Mouse (Mus musculus) adrenal gland, adult 2 months (tissue): ENCODE data around the gene Apobec4. TPM values are rescaled to one million over a fixed set of nuclear protein-coding genes. Genes with fewer than 3 reads are reported as not detected.

ENCODE experiments used
- polyA plus RNA-seq: library from polyadenylated mRNA; depleted of rRNA; stranded (reverse); fragments of >200 nt; gene quantifications from 2 replicates; pipeline ENCODE4 v1.2.3, GENCODE M21; 2012; rRNA removed
- total RNA-seq, 2 experiments: library from RNA; stranded (reverse); gene quantifications; 2 replicates each; pipeline ENCODE4 v1.2.3; 2021

Gene Apobec4
- total and polyA plus RNA-seq, 3 experiments = not detected

Other genes with a start within 250 kb of the Apobec4 start
- gene Rgl1, start 15.8 kb downstream of the Apobec4 start, total RNA-seq = 10 to 100 TPM; 17.9 to 38.3 TPM
- 4.3 and 4.4 TPM in 2 replicates for gene Rgl1, start 15.8 kb downstream of the Apobec4 start, polyA plus RNA-seq
- gene Arpc5, start 16.0 kb downstream of the Apobec4 start, total RNA-seq = 100 to 1,000 TPM in 1 of 2 experiments, 10 to 100 TPM in 1; 89.9 to 103 TPM
- gene Arpc5, start 16.0 kb downstream of the Apobec4 start, polyA plus RNA-seq = 11.6 and 12.3 TPM in 2 replicates
- gene Ncf2, start 49.6 kb downstream of the Apobec4 start, total RNA-seq = 1 to 10 TPM; 4.8 to 4.9 TPM
- 1.6 and 1.7 TPM in 2 replicates for gene Ncf2, start 49.6 kb downstream of the Apobec4 start, polyA plus RNA-seq
- 10 to 100 TPM; 48.8 to 82.2 TPM for gene Smg7, start 152.1 kb downstream of the Apobec4 start, total RNA-seq
- 34.4 and 43.5 TPM in 2 replicates for gene Smg7, start 152.1 kb downstream of the Apobec4 start, polyA plus RNA-seq
- 1 to 10 TPM in 1 of 2 experiments, under 1 TPM in 1; 0.78 to 1.1 TPM for gene Nmnat2, start 204.4 kb downstream of the Apobec4 start, total RNA-seq
- 0.84 and 1.0 TPM in 2 replicates for gene Nmnat2, start 204.4 kb downstream of the Apobec4 start, polyA plus RNA-seq